Mouse (Mus musculus): Measurements from ENCODE around the gene Tbxa2r. TPM values are rescaled to one million over a fixed set of nuclear protein-coding genes. Genes with fewer than 3 reads are reported as not detected.

The Tbxa2r gene
- polyA plus RNA-seq, 1 experiment: 0.16 TPM

DNA sequence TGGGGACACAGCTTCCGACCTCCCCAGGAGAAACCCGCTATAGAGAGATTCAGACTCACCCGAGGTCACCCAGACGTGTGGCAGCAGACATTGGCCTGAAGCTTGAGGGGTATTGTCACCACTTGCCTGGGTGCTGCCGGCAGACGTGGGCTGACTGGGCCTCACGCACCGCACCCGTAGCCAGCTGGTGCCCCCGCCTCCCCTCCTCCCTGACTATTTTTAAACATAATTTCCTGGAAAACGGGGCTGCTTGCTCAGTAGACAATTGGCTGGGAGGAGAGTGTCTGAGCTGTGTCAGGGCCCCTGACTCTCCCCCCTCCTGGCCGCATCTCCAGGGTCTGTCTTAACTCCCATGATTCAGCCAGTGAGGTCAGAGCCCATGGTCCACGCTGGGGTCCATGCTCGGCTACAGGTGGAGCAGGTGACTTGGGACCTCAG, 25.7 kb upstream of the Tbxa2r start:
- H3K4me3 ChIP-seq: no peak overlapping the region
- peak overlapping the region; percentile 40 for H3K4me2 ChIP-seq (ENCODE audit: low read depth)
- peaks cover 21% of the 10 kb centered on the region for H3K79me2 ChIP-seq (ENCODE audit: control insufficient read depth, insufficient read depth)
- H3ac ChIP-seq (ENCODE audit: control insufficient read depth, insufficient read length): no peak overlapping the region
- TF ChIP-seq TCF12 (IDR thresholded peaks at IDR 0.05; ENCODE audit: insufficient read depth, poor library complexity, severe bottlenecking): no peak
- TF ChIP-seq MYOD1 (IDR thresholded peaks at IDR 0.05; ENCODE audit: control insufficient read depth in 1 of 3, insufficient read length in 2 of 3, low read depth in 2 of 3): peak in 1 of 3 experiments; percentile 67
- peak in 2 of 3 experiments; percentile 77 to 80 for TF ChIP-seq MYOG (IDR thresholded peaks at IDR 0.05; ENCODE audit: control insufficient read depth in 1 of 3, insufficient read depth in 1 of 3, insufficient read length in 2 of 3, low read depth in 2 of 3)
- no peaks in the 10 kb centered on the region for H3K27me3 ChIP-seq (ENCODE audit: control insufficient read depth, insufficient read depth, insufficient read length)
- no peaks in the 10 kb centered on the region for H3K36me3 ChIP-seq (ENCODE audit: control insufficient read depth, insufficient read depth)

- no peaks in the 10 kb centered on the region for H3K27me3 ChIP-seq (ENCODE audit: control insufficient read depth, insufficient read depth, insufficient read length)
- H3K79me2 ChIP-seq (ENCODE audit: control insufficient read depth, insufficient read depth): peaks cover 18% of the 10 kb centered on the region
- no peaks in the 10 kb centered on the region for H3K36me3 ChIP-seq (ENCODE audit: control insufficient read depth, insufficient read depth)
- peak overlapping the region; percentile 40 for H3K4me2 ChIP-seq (ENCODE audit: low read depth)
- H3ac ChIP-seq (ENCODE audit: control insufficient read depth, insufficient read length): no peak overlapping the region
- TF ChIP-seq TCF3 (IDR thresholded peaks at IDR 0.05; ENCODE audit: insufficient read length, low read depth): no peak
- H3K4me3 ChIP-seq: no peak overlapping the region
Measured at GRCm38 (mm10) chr10:81303258-81303657, 25.3 kb upstream of the Tbxa2r start.

DNA sequence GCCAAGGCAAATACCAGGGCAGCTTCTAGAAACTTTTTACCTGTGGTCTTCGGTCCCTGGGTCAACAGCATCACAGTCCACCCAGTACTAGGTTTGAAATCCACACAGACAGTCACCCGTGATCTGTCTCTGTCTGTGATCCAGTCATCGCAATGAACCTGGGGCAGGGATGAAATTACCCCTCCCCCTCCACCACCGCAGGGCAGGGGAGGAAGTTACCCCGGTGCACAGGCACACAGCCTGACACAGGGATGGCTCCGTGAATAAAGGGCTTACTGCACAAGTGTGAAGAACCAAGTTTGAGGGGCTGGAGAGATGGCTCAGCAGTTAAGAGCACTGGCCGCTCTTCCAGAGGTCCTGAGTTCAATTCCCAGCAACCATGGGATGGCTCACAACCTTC, 24.8 kb upstream of the Tbxa2r start:
- Histone ChIP-seq H3K27me3 (ENCODE audit: control insufficient read depth, insufficient read depth, insufficient read length) (no peaks in the 10 kb centered on the region), H3K36me3 (ENCODE audit: control insufficient read depth, insufficient read depth) (no peaks in the 10 kb centered on the region), H3K4me2 (ENCODE audit: low read depth) (no peak overlapping the region), H3K4me3 (no peak overlapping the region), H3ac (ENCODE audit: control insufficient read depth, insufficient read length) (no peak overlapping the region), H3K79me2 (ENCODE audit: control insufficient read depth, insufficient read depth) (peaks cover 13% of the 10 kb centered on the region)
- no peak for TF ChIP-seq CEBPB (IDR thresholded peaks at IDR 0.05; ENCODE audit: insufficient read depth, poor library complexity, severe bottlenecking)
- no peak for TF ChIP-seq MYOD1 (IDR thresholded peaks at IDR 0.05; ENCODE audit: control insufficient read depth in 1 of 3, insufficient read length in 2 of 3, low read depth in 2 of 3)
- no peak for TF ChIP-seq POLR2A (IDR thresholded peaks at IDR 0.05; ENCODE audit: insufficient read length, low read depth)
- TF ChIP-seq TCF3 (IDR thresholded peaks at IDR 0.05; ENCODE audit: insufficient read length, low read depth): no peak

GRCm38 (mm10) chr10:81304597-81305238, 23.8 kb upstream of the Tbxa2r start:
- Histone ChIP-seq H3K4me2 (ENCODE audit: low read depth) (no peak overlapping the region), H3K4me3 (no peak overlapping the region)
- peak in 1 of 3 experiments; percentile 21 for TF ChIP-seq MYOD1 (IDR thresholded peaks at IDR 0.05; ENCODE audit: control insufficient read depth in 1 of 3, insufficient read length in 2 of 3, low read depth in 2 of 3)
- TF ChIP-seq E2F4 (IDR thresholded peaks at IDR 0.05; ENCODE audit: insufficient read depth): no peak

DNA sequence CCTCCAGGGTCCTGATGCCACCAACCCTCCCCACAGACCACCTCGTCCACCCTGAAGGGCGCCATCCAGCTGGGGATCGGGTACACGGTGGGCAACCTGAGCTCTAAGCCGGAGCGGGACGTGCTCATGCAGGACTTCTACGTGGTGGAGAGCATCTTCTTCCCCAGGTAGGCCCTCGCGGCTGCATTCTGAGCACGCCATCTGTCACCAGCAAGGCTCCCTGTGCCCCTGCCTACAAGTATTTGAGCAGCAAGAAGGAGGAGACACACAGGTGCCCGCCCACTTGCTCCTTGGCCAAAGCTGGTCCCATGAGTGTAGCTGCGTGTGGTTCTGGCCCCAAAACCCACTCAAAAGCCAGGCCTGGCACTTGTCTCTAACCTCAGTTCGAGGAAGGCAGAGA, 22.9 kb upstream of the Tbxa2r start:
- no peaks in the 10 kb centered on the region for H3K36me3 ChIP-seq (ENCODE audit: control insufficient read depth, insufficient read depth)
- TF ChIP-seq MAX (IDR thresholded peaks at IDR 0.05; ENCODE audit: low read depth) (no peak), POLR2AphosphoS2 (IDR thresholded peaks at IDR 0.05; ENCODE audit: insufficient read length, low read depth) (no peak), SRF (IDR thresholded peaks at IDR 0.05; ENCODE audit: control insufficient read depth, insufficient read length, low read depth) (no peak), MYOD1 (IDR thresholded peaks at IDR 0.05; ENCODE audit: control insufficient read depth in 1 of 3, insufficient read length in 2 of 3, low read depth in 2 of 3) (no peak), MYOG (IDR thresholded peaks at IDR 0.05; ENCODE audit: control insufficient read depth in 1 of 3, insufficient read depth in 1 of 3, insufficient read length in 2 of 3, low read depth in 2 of 3) (no peak), CEBPB (IDR thresholded peaks at IDR 0.05; ENCODE audit: insufficient read depth, poor library complexity, severe bottlenecking) (no peak), USF1 (IDR thresholded peaks at IDR 0.05; ENCODE audit: low read depth) (no peak), TCF3 (IDR thresholded peaks at IDR 0.05; ENCODE audit: insufficient read length, low read depth) (no peak), POLR2A (IDR thresholded peaks at IDR 0.05; ENCODE audit: insufficient read length, low read depth) (no peak), E2F4 (IDR thresholded peaks at IDR 0.05; ENCODE audit: insufficient read depth) (no peak), REST (IDR thresholded peaks at IDR 0.05; ENCODE audit: insufficient read depth, insufficient read length) (no peak), TCF12 (IDR thresholded peaks at IDR 0.05; ENCODE audit: insufficient read depth, poor library complexity, severe bottlenecking) (no peak)
- H3K27me3 ChIP-seq (ENCODE audit: control insufficient read depth, insufficient read depth, insufficient read length): no peaks in the 10 kb centered on the region

More at GRCm38 (mm10) chr10:81304597-81305238, 23.8 kb upstream of the Tbxa2r start:
- Histone ChIP-seq H3ac (ENCODE audit: control insufficient read depth, insufficient read length) (no peak overlapping the region), H3K36me3 (ENCODE audit: control insufficient read depth, insufficient read depth) (no peaks in the 10 kb centered on the region), H3K27me3 (ENCODE audit: control insufficient read depth, insufficient read depth, insufficient read length) (no peaks in the 10 kb centered on the region), H3K79me2 (ENCODE audit: control insufficient read depth, insufficient read depth) (peaks cover 5% of the 10 kb centered on the region)

DNA sequence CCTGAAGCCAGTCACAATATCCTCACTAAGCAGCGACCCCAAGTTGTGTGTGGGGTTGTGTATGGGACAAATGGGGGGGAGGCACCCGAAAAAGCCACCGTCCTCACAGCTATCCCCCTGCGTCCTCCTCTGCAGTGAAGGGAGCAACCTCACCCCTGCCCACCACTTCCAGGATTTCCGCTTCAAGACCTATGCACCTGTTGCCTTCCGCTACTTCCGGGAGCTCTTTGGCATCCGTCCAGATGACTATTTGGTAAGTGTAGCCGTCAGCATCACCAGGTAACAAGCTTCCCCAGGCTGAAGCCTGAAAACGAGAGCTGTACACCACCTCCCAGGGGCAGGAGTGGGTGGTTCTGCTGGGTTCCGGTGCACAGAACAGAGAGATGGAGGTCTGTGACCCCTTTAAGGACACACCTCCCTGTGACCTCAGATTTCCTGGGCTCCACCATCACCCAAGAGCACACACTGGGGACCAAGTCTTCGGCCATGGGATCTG, 22.3 kb upstream of the Tbxa2r start:
- Histone ChIP-seq H3K4me3 (no peak overlapping the region), H3K79me2 (ENCODE audit: control insufficient read depth, insufficient read depth) (peaks cover 5% of the 10 kb centered on the region), H3K36me3 (ENCODE audit: control insufficient read depth, insufficient read depth) (no peaks in the 10 kb centered on the region), H3K4me2 (ENCODE audit: low read depth) (no peak overlapping the region), H3K27me3 (ENCODE audit: control insufficient read depth, insufficient read depth, insufficient read length) (no peaks in the 10 kb centered on the region), H3ac (ENCODE audit: control insufficient read depth, insufficient read length) (no peak overlapping the region)
- TF ChIP-seq MAX (IDR thresholded peaks at IDR 0.05; ENCODE audit: low read depth): no peak

More for the DNA sequence above, 22.9 kb upstream of the Tbxa2r start:
- H3K4me3 ChIP-seq: no peak overlapping the region
- H3K79me2 ChIP-seq (ENCODE audit: control insufficient read depth, insufficient read depth): peaks cover 5% of the 10 kb centered on the region
- H3K4me2 ChIP-seq (ENCODE audit: low read depth): no peak overlapping the region
- no peak overlapping the region for H3ac ChIP-seq (ENCODE audit: control insufficient read depth, insufficient read length)
